Mouse (Mus musculus) G1E (cell line): ENCODE results near the gene Ccdc3. TPM values are rescaled to one million over a fixed set of nuclear protein-coding genes. Genes with fewer than 3 reads are reported as not detected.
"Not testable (repeated sequence)": the region's sequence is repeated elsewhere in the genome, so short reads cannot be mapped to it uniquely, and the experiment has no call there.

Experiments
- ATAC-seq: 2 replicates; pipeline ENCODE4 v1.8.0; 2016; ENCODE audit warnings: mild to moderate bottlenecking; ENCODE audit not compliant: insufficient number of reproducible peaks, poor library complexity, low FRiP score, severe bottlenecking; ENCODE audit errors: extremely low read depth
- DNase-seq: peaks from one replicate; pipeline ENCODE4 v3.0.0; 2012; ENCODE audit warnings: low spot score
- H3K27me3 ChIP-seq: 2 replicates; pipeline ENCODE4 v1.6.1; 2012; ENCODE audit warnings: mild to moderate bottlenecking, low read length, inconsistent platforms; ENCODE audit not compliant: insufficient read depth
- H3K36me3 ChIP-seq: replicated peaks from 2 replicates; pipeline ENCODE3; 2012; ENCODE audit warnings: mild to moderate bottlenecking, inconsistent platforms
- H3K4me1 ChIP-seq: 2 replicates; pipeline ENCODE4 v1.6.1; 2012; ENCODE audit warnings: low read depth, low read length, inconsistent platforms, mixed read lengths; ENCODE audit not compliant: insufficient read depth
- H3K4me3 ChIP-seq: 2 replicates; pipeline ENCODE4 v1.5.1; 2012; ENCODE audit warnings: low read depth, mild to moderate bottlenecking, inconsistent platforms, low read length, moderate library complexity, mixed read lengths
- H3K9me3 ChIP-seq: replicated peaks from 2 replicates; pipeline ENCODE4 v1.6.1; 2012; ENCODE audit warnings: inconsistent platforms
- CTCF ChIP-seq: IDR thresholded peaks from 2 replicates; pipeline ENCODE4 v1.5.1; 2012; ENCODE audit warnings: low read depth, low read length, inconsistent platforms, mixed read lengths
- GATA1 ChIP-seq: IDR thresholded peaks from 2 replicates; pipeline ENCODE4 v1.6.1; 2012; ENCODE audit warnings: borderline replicate concordance, low read length, inconsistent platforms, mixed read lengths
- GATA2 ChIP-seq: IDR thresholded peaks from 2 replicates; pipeline ENCODE4 v1.6.1; 2012; ENCODE audit warnings: low read depth, low read length, inconsistent platforms, borderline replicate concordance
- POLR2AphosphoS5 ChIP-seq: IDR thresholded peaks from 2 replicates; pipeline ENCODE4 v1.6.1; 2012; ENCODE audit warnings: low read depth, low read length, inconsistent platforms; ENCODE audit not compliant: insufficient replicate concordance
- TAL1 ChIP-seq: conservative IDR thresholded peaks from 2 replicates; pipeline ENCODE4 v1.6.1; 2012; ENCODE audit warnings: low read depth, low read length, inconsistent platforms, mixed read lengths
- polyA plus RNA-seq: library from polyadenylated mRNA; stranded (reverse); fragments of >175 nt; gene quantifications from 2 replicates; pipeline ENCODE4 v1.2.3, GENCODE M21; 2012
- total RNA-seq, 2 experiments: library from RNA; stranded (forward) in 1 of 2; stranded (reverse) in 1 of 2; fragments of 200-1000 nt in 1 of 2; fragments of >200 nt in 1 of 2; fragmentation: Nextera tagmentation in 1 of 2; gene quantifications; 2 replicates each; pipeline ENCODE4 v1.2.3; 2014 to 2017

The Ccdc3 gene
- total and polyA plus RNA-seq, 3 experiments: not detected

DNA sequence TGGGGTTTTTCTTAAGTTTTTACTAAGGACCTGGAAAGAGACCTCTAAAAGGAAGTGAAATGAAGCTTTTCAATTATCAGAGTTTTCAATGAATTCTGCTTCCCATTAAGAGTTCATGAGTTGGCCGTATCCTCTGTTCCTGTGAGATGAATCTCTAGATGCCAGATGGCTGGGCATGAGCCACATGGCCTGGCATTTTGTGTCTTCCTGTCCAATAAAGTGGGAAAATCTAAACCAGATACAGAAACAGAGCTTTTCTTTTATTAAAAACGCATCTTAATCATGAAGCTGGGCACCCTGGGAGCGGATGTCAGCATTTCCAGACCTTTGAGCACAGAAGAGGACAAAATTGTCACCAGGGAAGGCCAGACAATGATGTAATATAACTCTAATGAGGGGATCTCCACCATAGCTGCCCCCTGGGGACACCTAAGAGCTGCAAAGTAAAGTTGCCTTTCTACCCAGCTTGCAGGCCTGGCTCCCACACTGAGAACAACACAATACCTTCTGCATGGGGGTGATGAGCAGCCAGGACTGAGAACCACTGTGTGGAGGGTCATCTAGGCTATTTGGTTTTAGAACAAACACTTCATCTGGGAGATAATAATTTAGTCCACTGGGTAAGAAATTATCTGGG lies 99.4 kb downstream of the Ccdc3 start:
- H3K36me3 ChIP-seq: no peaks in the 10 kb centered on the region
- TF ChIP-seq GATA2 (no peak), CTCF (no peak), TAL1 (no peak), POLR2AphosphoS5 (no peak), GATA1 (no peak)
- H3K27me3 ChIP-seq: peaks cover 7% of the 10 kb centered on the region; the same call in 1 of the 2 replicates
- DNase-seq (no peak), ATAC-seq (no peak)
- H3K9me3 ChIP-seq: no peaks in the 10 kb centered on the region
- H3K4me1 ChIP-seq: no peaks in the 10 kb centered on the region
- no peak overlapping the region for H3K4me3 ChIP-seq

GRCm38 (mm10) chr2:5237870-5238269 lies 100.3 kb downstream of the Ccdc3 start:
- DNase-seq (no peak), ATAC-seq (no peak)
- no peaks in the 10 kb centered on the region for H3K9me3 ChIP-seq
- no peak for TF ChIP-seq TAL1
- no peak for TF ChIP-seq GATA2
- no peak overlapping the region for H3K4me3 ChIP-seq
- no peaks in the 10 kb centered on the region for H3K36me3 ChIP-seq
- peaks cover 7% of the 10 kb centered on the region; the same call in 1 of the 2 replicates for H3K27me3 ChIP-seq
- no peaks in the 10 kb centered on the region for H3K4me1 ChIP-seq

DNA sequence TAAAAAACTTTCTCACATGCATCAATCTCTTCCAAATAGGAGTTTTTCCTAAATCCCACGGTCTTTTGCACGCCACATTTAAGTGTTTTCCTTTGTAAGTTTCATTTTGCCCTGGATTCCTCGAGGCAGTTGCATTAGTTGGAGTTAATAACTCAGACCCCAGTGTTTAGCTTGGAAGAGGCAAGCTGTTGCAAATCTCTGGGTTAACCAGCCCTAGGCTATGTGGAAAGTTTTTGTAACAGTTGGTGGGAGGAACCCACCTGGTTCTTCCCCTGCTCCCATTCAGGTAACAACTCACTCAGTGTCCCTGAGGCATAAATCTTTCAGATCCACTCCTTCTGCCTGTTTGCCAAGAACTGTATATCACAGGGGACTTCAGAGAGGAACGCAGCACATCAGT lies 101.9 kb downstream of the Ccdc3 start:
- no peak for DNase-seq
- no peaks in the 10 kb centered on the region for H3K4me1 ChIP-seq
- ATAC-seq: no peak
- H3K27me3 ChIP-seq: peaks cover 5% of the 10 kb centered on the region; the same call in 1 of the 2 replicates
- no peak overlapping the region for H3K4me3 ChIP-seq
- H3K9me3 ChIP-seq: no peaks in the 10 kb centered on the region
- TF ChIP-seq TAL1: no peak
- TF ChIP-seq CTCF: no peak
- TF ChIP-seq GATA1: no peak
- TF ChIP-seq GATA2: no peak
- no peak for TF ChIP-seq POLR2AphosphoS5
- H3K36me3 ChIP-seq: no peaks in the 10 kb centered on the region

DNA sequence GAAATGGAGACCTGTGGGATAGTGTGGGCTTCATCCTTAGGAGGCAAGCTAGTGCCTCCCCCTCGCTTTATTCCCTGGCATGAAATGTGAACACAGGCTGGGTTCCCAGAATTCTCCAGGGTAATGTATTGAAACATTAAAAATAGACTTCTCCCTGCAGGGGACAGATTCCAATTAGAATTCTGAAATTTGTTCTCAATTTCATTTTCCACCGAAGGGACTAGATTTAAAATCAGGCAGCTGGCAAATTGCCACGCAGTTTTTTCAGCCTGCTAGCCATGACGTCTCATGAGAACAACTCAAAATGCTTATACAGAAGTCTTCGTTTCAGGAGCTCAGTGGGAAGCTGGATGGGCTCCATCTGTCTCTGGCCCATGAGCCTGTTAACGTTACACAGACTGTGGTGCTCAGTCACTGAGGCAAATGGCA lies 103.9 kb downstream of the Ccdc3 start:
- H3K36me3 ChIP-seq: no peaks in the 10 kb centered on the region
- TF ChIP-seq GATA1 (no peak), CTCF (no peak), TAL1 (no peak), GATA2 (no peak), POLR2AphosphoS5 (no peak)
- no peak for ATAC-seq

DNA sequence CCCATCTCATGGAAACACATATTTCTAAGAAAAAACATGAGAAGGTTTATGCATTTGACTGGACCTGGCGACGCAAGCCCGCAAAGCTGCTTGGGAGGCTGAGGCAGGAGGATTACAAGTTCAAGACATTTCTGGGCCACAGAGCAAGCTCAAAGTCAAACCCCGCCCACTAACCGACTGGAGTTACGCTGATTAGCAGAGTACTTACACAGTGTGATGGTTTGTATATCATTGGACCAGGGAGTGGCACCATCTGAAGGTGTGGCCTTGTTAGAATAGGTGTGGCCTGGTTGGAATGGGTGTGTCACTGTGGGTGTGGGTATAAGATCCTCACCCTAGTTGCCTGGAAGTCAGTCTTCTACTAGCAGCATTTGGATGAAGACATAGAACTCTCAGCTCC lies 111.6 kb downstream of the Ccdc3 start:
- not testable (repeated sequence) for DNase-seq, H3K27me3 ChIP-seq, H3K9me3 ChIP-seq, ATAC-seq, H3K4me3 ChIP-seq, H3K4me1 ChIP-seq, H3K36me3 ChIP-seq

More for the DNA sequence above, 103.9 kb downstream of the Ccdc3 start:
- DNase-seq: no peak
- H3K4me3 ChIP-seq: no peak overlapping the region
- peaks cover 2% of the 10 kb centered on the region; the same call in 1 of the 2 replicates for H3K27me3 ChIP-seq
- no peaks in the 10 kb centered on the region for H3K9me3 ChIP-seq
- H3K4me1 ChIP-seq: no peaks in the 10 kb centered on the region

DNA sequence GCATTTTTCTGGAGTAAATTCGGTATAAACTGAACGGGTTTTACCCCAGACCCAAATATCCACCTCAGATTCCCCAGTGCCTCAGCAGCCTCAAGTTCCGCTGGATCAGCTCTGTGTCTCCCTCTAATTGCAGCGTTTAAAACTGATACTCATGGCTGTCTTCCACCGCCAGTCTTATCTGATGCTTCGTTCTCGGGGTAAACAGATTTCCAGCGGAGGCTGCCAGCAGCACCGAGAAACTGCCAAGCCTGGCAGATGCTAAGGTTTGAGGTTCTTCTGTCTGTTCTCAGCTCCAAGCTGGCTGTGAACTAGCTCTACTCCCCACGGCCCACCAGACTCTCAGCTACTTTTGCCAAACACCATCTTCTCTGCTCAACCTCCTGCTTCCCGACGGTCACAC lies 112.4 kb downstream of the Ccdc3 start:
- no peak overlapping the region for H3K4me3 ChIP-seq
- TF ChIP-seq GATA1 (no peak), TAL1 (no peak), CTCF (no peak), GATA2 (no peak), POLR2AphosphoS5 (no peak)
- no peaks in the 10 kb centered on the region for H3K9me3 ChIP-seq
- ATAC-seq (no peak), DNase-seq (no peak)
- no peaks in the 10 kb centered on the region for H3K27me3 ChIP-seq
- H3K4me1 ChIP-seq: peaks cover 2% of the 10 kb centered on the region; the same call in 1 of the 2 replicates
- H3K36me3 ChIP-seq: no peaks in the 10 kb centered on the region

GRCm38 (mm10) chr2:5258250-5258649 lies 120.7 kb downstream of the Ccdc3 start:
- no peaks in the 10 kb centered on the region for H3K36me3 ChIP-seq
- no peaks in the 10 kb centered on the region for H3K9me3 ChIP-seq
- no peak for ATAC-seq
- no peak for DNase-seq
- H3K4me1 ChIP-seq: no peaks in the 10 kb centered on the region
- no peak overlapping the region for H3K4me3 ChIP-seq
- TF ChIP-seq GATA2 (no peak), TAL1 (no peak), GATA1 (no peak)
- no peaks in the 10 kb centered on the region for H3K27me3 ChIP-seq
